Mouse (Mus musculus) common myeloid progenitor, adult 5-6 weeks (primary cell): Measurements from ENCODE around the gene Smurf2. TPM values are rescaled to one million over a fixed set of nuclear protein-coding genes. Genes with fewer than 3 reads are reported as not detected.

ENCODE experiments used
- ATAC-seq: replicated peaks from 2 replicates; pipeline ENCODE4 v1.8.0; 2016; ENCODE audit warnings: low read depth, mild to moderate bottlenecking, moderate TSS enrichment, inconsistent platforms; ENCODE audit not compliant: poor library complexity, severe bottlenecking
- total RNA-seq: library from RNA; stranded (forward); fragments of 200-1000, 187-1606 nt; gene quantifications from 2 replicates; pipeline ENCODE4 v1.2.3, GENCODE M21; 2017

Smurf2 gene
- total RNA-seq, 1 experiment from 2014 or later = 26.2 TPM

DNA sequence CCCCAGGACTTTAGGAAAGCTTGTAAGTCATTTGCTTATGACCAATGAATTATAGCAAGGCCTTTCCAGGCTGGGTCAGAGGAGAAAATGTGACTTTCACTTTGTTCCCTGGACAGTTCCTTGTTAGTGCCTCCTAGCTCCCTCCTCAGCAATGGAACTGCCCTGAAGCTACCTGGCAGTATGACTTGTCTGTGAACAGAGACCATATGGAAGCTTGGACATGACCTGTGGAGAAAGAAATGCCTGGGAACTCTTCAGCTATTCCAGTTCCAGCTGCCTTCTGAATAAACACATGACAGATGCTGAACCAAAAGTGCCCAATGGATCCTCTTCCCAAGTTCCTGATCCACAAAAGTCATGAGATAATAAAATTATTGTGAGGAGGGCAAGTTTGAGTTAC lies 12.5 kb downstream of the Smurf2 start:
- no peak for ATAC-seq

DNA sequence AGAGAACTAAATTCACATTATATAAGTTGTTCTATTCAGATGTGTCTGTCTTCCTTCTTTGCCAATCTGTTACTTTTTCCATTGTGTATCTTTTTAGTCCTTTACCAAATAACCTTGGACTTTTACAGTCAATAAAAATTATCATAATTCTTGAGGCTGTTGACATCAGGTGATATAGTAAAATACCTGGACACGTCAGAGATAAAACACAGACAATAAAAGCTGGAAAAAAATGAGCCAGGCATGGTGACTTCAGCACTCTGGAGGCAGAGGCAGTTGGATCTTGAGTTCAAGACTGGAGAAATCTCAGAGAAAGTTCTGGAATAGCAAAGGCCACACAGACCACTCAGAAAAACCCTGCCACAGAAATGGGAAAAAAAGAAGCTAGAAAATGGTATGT lies 13.3 kb downstream of the Smurf2 start:
- no peak for ATAC-seq

DNA sequence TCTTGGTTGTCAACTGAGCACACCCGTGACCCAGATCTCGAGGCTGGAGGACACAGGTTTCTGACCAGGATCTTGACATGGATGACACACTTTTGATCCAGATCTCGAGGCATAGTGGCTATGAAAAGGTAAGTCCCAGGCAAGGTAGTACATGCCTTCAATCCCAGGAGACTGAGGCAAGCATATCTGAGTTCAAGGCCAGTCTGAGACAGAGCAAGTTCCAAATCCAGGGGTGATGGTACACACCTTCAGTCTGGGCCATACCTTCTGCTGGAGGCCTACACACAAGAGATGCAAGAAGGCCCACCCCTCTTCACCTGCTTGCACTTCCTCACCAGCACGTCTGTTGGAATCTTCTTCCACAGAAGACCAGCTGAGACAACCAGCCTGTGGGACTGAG lies 14.8 kb downstream of the Smurf2 start:
- ATAC-seq = no peak

DNA sequence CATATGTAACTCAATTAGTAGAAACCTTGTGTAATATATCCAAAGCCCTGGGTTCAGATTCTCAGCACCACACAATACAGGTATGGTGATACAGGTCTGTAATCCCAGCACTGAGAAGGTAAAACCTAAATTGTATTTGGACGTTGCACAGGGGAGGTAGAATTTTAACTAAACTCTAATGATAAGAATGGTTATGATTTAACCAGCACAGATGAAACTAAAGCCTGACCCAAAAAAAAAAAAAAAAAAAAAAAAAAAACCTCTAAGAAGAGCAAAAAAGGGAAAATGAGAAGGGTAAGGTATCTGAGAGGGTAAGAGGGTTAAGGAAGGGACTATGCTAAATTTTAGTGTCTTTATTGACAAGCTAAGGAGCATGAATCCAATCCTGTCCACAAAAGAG lies 20.7 kb downstream of the Smurf2 start:
- no peak for ATAC-seq

DNA sequence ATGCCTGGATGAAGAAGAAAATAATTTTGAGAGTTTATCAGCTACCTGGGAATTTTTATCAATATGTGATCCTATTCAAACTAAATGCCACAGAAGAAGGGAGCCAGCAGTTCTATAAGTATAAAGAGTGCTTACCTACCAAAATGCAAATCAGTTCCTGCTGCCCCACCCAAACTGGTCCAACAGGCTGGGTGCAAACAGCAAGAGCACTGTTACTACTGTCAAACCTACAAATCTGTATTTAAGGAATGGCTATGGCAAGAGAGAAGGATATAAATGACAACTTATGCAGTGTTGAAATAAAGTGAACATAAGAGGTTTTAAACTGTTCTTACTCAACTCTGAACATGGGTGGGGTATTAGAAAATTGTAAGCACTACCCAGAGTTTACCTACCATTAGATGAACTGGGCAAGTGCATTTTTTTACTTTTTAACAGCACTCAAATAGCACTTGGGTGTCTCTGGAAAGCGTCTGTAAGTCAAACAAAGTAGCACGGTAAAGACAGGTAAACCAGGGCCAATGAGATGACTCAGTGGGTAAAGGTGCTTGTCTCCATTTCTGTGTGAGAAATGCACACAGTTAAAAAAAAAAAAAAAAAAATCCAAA lies 23.9 kb downstream of the Smurf2 start:
- ATAC-seq = no peak

DNA sequence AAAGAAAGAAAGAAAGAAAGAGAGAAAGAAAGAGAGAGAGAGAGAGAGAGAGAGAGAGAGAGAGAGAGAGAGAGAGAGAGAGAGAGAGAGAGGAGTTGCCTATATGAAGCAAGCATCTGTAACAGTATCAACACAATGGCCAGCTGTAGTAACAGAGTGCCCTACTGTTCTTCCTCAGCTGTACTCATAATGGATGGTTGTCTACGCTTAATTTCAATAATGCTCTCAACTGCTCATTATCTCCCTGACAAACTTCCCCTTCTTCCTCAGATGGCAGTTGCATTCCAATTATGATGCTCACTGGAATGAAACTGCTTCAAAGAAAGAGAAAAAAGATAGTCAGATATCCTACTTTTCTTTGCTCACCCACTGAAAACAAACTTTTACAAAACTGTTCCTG lies 36.9 kb downstream of the Smurf2 start:
- no peak for ATAC-seq

DNA sequence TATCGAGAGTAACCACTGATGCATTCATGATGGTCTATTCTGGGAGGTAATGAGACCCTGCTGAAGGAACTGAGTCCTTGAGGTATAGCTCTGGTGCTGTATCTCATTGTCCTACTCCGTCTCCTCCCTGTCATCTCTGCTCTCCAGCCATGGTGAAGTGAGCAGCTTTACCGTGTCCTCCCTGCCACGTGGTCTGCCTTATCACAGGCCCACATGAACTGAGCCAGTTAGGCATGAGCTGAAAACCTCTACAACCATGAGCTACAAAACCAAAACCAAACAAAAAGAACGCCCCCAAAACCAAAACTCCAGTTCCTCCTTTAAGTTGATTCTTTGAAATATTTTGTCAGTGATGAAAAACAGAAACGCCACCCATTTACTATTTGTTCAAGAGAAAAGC lies 47.9 kb downstream of the Smurf2 start:
- ATAC-seq = no peak; the same call in 1 of the 2 replicates

DNA sequence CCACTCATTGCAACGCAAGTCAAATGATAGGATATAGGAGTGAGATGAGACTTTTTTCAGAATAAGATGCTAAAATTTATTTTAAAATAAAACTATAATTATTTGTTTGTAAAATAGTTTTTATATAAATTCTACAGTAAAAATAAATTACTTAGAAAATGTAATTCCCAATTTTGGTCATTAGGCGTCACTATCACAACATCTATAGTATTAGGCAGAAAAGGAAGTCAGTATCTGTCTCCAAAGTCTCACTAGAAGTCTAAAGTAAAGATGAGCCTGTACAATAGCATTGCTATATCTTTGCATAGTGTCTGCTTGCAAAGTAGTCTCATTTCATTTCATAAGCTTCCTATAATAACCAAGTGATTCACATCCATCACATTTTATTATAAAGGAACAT lies 69.1 kb downstream of the Smurf2 start:
- no peak for ATAC-seq

DNA sequence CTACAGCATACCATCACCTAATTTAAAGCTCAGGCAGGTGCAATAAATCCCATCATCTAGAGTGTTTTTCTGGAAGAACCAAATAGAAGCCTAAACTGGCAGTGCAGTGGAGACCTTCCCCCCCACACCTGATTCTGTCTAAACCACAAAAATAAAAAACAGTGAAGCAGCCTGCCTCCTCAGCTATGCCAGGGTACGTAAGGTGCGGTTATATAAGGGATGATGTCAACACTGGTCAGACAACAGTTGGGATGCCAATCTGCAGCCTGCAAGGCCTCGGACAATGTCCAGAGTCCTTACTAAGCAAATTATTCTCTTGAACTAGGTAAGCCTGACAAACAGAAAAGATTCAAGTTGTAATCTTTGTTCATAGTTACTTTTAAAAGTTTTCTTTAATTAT lies 78.5 kb downstream of the Smurf2 start:
- ATAC-seq = no peak

DNA sequence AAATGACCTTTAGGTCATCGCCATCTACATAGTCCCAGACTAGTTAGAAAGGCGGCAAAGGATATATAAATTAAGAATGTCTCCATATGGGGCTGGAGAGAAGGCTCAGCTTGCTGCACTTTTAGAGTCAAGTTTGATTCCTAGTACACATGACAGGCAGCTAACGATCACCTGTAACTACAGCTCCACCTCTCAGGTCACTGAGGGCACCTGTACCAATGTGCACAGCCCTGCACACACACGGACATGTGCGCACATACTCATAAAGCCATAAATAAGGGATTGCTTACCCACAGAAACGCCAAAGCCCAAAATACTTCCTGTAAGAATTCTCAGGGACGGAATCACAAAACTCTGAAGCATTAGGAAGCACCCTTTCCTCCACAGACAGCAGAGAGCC lies 92.4 kb downstream of the Smurf2 start:
- ATAC-seq = no peak

DNA sequence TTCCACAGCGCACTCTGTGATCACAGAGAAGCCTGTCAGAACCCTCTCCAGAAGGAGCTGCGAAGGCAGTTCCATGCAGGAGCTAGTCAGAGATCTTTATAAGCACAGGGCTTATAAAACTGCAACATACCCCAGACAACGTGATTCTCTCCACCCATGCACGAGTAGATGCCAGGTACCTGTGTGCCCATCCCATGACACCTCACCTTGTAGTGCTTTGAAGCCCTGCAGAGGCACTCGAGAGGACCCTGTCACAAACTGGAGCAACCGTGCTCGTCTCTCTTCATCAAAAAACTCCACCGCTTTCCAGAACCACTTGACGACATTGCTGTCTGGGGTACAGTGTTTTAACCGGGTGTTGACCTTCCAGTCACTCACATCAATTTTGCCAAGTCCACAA lies 96.1 kb downstream of the Smurf2 start:
- ATAC-seq = no peak

DNA sequence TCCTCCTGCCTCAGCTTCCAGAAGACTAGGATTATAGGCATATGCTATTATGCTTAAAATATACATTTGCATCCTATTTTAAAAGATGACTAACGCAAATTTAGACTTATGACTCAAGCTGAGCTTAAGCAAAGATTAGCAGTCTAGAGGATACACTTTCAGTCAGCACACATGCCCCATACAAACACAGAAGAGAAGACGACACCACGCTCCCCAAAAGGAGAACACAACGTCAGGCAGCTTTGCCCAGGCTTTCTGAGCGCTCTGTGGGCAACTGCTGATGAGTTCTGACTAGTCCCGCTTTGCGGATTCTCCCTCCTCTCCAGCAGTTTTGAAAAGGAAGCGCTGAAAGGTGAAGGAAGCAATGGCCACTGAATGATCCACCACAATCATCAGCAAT lies 96.8 kb downstream of the Smurf2 start:
- no peak for ATAC-seq

DNA sequence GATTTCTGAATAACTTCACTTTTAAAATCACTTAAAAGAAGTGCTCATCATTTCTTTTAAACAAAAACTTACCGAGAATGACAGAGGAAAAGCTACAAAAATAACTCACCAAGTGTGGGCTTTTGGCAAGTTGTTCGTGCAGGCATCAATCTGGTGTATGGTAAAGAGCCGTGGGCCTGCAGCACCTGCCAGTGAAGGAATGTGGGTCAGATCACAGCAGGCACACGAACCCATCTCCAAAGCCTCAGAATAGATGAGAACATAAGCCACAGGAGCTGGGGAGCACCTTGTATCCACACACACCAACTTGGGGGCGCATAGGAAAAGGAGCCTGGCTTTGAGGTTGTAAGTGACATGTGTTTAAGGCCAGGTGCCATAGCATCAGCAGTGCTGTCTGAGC lies 97.6 kb downstream of the Smurf2 start:
- ATAC-seq = no peak

DNA sequence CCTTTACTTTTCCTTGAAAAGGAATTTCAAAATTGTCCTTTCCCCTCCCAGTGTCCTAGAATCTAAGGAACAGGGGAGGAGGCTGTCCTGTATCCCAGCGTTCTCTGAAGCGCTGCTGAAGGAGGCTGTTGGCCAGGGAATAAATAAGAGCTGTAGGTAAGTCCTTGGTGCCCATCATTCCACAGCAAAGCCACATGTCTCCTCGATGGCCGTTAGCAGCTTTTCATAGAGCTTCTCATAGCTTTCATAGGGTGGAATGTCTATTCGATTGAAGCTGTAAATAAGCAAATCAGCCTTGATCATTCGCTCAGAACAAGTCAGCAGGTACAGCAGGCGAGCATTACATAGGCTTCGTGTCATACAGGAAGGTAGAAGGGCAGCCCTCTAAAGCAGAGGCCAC lies 98.0 kb downstream of the Smurf2 start:
- ATAC-seq = no peak

DNA sequence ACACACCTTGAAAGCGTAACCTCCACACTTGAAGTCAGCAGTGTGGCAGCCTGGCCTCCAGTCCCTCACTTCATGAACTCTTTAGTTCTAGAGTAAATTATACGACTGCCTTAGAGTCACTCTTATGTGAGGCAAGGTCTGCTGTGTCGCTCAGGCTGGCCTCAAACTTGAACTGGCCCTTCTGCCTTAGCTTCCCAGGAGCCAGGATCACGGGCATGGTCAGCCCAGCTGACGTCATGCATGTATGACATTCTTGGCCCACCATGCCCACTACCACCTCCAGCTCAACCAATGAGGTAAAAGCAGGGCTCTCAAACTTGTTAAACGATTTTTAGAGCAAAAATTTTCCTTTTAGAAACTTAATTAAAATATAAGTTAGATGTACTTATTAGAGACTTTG lies 99.1 kb downstream of the Smurf2 start:
- ATAC-seq = no peak

DNA sequence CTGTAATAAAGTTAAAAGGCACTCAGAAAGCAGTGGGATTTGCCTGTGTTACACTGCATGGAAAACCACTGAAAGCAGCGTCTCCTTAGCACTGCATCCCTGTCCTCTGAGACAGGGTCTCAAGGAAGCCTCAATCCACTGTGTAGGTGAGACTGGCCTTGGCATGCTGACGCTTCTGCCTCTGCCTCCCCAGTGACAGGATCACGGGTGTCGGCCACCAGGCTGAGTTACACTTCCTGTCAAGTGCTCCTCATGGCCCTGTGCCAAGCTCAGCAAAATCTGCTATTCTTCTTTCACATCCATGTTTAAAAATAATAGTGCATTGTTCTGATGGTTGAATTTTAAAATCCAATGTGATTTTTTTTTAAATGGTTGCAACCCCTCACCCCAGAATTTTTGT lies 99.5 kb downstream of the Smurf2 start:
- 0 out of 2 replicates have a peak, but pooled peaks have one; percentile 29 for ATAC-seq

DNA sequence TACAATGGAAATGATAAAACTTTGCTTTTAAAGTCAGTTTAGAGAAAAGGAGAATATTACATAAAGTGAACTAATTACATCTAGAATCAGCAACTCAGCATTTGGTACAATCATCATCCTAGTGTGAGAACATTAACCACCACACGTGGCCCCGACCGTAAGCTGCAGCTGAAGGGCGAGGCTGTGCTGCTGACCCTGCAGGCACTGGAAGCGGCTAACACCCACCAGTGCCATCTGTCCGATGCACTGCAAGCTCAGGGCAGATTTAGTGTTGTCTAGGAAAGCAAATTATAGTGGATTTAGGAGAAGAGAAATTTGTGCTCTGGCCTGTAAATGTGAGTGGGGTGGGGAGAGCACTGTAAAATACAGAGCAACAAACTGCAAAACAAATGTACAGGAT lies 100.3 kb downstream of the Smurf2 start:
- no peak for ATAC-seq

DNA sequence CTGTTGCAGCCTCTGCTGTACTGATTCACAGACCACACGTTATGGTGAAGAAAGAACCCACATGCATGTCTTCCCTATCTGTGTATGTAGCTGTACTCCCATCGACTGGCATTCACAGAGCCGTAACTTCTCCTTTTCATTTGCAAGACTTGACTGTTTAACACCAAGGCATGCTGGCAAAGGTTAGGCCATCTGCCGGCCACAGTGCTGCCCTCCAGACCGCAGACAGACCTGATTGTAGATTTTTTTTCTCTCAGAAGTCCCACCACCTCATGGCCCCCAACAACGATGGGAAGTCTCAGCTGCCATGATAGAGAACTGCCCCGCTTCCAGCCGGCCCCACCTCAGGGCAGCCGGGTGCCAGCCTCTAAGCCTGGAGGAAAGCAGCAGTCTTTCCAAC lies 100.9 kb downstream of the Smurf2 start:
- ATAC-seq = peak; percentile 78

DNA sequence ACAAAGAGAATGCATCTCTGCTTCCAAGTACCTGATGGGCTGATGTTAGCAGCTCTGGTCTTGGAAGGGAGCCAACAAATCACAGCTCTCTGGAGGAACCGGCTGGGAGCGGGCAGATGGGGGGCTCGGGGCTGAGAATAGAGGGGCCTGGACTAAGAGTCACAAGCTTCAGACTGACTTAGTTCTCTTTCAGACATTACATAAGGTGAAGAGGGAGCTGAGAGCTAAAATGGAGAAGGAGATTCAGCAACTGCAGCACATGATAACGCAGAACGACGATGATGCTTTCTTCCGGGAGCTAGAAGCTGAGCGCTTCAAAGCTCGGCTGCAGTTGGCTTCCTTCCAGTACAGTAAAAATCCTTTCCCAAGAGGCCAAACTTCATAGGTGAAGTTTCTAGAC lies 102.2 kb downstream of the Smurf2 start:
- ATAC-seq = no peak

DNA sequence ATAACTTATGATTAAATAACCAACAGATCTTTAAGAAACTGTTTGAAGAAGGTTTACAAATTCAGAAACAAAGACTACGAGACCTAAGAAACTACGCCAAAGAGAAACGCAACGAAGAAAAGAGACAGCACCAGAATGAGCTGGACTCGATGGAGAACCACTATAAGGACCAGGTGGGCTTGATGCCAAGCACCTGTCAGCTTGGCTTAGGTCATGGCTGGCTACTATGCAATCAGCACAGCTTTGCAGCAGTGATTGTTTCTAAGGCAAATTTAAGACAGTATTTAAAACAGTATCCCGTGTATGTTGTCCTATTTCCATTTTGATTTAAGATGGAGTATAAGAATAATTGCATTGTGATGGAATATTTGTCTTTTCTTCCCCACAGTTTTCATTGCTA lies 102.7 kb downstream of the Smurf2 start:
- ATAC-seq = no peak

DNA sequence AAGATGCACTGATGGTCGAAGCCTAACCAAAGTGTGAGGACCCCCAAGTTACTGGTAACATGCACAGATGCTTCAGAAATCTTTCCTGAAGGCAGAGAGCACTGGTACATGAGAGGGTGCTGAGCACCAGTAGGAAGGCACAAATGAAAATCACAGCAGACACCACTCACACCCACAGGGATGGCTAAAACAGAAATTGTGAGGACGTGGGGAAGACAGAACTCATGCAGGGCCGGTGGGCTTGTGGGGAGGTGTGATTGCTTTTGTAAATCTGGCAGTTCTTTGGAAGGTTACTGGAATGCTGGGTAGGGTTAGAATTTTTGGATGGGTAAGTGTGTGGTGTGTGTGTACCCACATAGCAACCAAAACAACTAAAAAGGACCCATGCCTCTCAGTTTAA lies 103.4 kb downstream of the Smurf2 start:
- no peak for ATAC-seq

DNA sequence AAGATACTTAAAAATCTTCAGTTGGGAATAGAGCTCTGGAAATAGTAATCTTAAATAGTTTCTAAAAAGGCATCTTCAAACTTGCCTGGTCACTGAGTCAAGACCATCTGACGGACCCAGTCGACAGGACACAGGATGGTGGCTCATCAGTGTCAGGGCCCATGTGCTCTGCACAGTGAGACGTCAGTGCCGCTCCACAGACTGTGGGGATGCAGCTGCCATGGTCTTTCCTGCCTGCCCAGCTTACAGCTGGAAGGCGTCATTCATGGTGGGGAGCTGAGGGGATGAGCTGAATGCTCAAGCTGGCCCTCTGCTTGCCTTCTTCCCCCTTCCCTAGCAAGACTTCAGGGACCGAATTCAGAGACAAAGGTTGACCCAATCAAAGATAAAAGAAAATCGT lies 104.2 kb downstream of the Smurf2 start:
- no peak for ATAC-seq

DNA sequence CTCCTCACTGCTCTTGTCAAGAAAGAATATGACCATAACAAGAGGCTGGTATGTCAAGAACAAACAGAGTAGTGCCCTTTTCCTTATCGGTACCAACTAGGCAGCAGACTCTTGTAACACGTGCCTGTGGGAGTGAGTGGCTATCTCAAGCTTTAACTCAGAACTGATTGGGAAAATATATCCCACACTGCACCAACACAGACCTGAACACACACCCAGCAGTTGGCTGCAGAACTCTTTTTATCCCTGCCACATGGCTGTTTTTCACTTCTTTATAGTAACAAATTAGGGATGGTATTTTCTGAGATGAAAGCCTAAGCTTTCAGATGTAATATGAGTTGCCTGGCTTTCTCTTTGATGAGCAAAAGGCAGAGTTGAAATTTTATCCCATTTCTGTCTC lies 104.8 kb downstream of the Smurf2 start:
- ATAC-seq = no peak
